Mouse (Mus musculus): Measurements from ENCODE around the gene Desi1. TPM values are rescaled to one million over a fixed set of nuclear protein-coding genes. Genes with fewer than 3 reads are reported as not detected.

The Desi1 gene
- polyA plus RNA-seq, 1 experiment: 49.4 TPM

- Histone ChIP-seq H3K27ac (ENCODE audit: insufficient read depth, low read length) (0 out of 2 replicates have a peak within 1 kb of the TSS, but pooled peaks have one; percentile 41), H3K4me1 (ENCODE audit: control insufficient read depth, insufficient read depth, low read length) (peaks cover 4% of the 10 kb centered on the region; the same call in 1 of the 2 replicates), H3K4me3 (ENCODE audit: insufficient read depth, low read length) (peak within 1 kb of the TSS; percentile 99)
- TF ChIP-seq CTCF (IDR thresholded peaks at IDR 0.05; ENCODE audit: borderline replicate concordance, insufficient read depth, low read length) (no peak), POLR2A (IDR thresholded peaks at IDR 0.05; ENCODE audit: low read depth, low read length) (peak; percentile 85)
Observed at GRCm38 (mm10) chr15:82047080-82047883, 13.6 kb upstream of the Desi1 start, which contains the start of gene Snu13. Gene Snu13, minus strand, starts transcription at chr15:82047598.

- Histone ChIP-seq H3K4me3 (ENCODE audit: insufficient read depth, low read length) (peak overlapping the region; percentile 99), H3K4me1 (ENCODE audit: control insufficient read depth, insufficient read depth, low read length) (peaks cover 4% of the 10 kb centered on the region; the same call in 1 of the 2 replicates), H3K27ac (ENCODE audit: insufficient read depth, low read length) (no peak overlapping the region)
- no peak for TF ChIP-seq POLR2A (IDR thresholded peaks at IDR 0.05; ENCODE audit: low read depth, low read length)
- no peak for TF ChIP-seq CTCF (IDR thresholded peaks at IDR 0.05; ENCODE audit: borderline replicate concordance, insufficient read depth, low read length)
Observed at GRCm38 (mm10) chr15:82046246-82046891, 12.7 kb upstream of the Desi1 start.

- Histone ChIP-seq H3K27ac (ENCODE audit: insufficient read depth, low read length) (no peak overlapping the region), H3K4me1 (ENCODE audit: control insufficient read depth, insufficient read depth, low read length) (peaks cover 4% of the 10 kb centered on the region; the same call in 1 of the 2 replicates), H3K4me3 (ENCODE audit: insufficient read depth, low read length) (no peak overlapping the region)
- TF ChIP-seq POLR2A (IDR thresholded peaks at IDR 0.05; ENCODE audit: low read depth, low read length): no peak
- no peak for TF ChIP-seq CTCF (IDR thresholded peaks at IDR 0.05; ENCODE audit: borderline replicate concordance, insufficient read depth, low read length)
Observed at GRCm38 (mm10) chr15:82044166-82044784, 10.6 kb upstream of the Desi1 start.

GRCm38 (mm10) chr15:82040650-82041049 lies 7.0 kb upstream of the Desi1 start:
- H3K4me3 ChIP-seq (ENCODE audit: insufficient read depth, low read length): no peak overlapping the region
- H3K4me1 ChIP-seq (ENCODE audit: control insufficient read depth, insufficient read depth, low read length): peaks cover 3% of the 10 kb centered on the region; the same call in 1 of the 2 replicates
- TF ChIP-seq POLR2A (IDR thresholded peaks at IDR 0.05; ENCODE audit: low read depth, low read length) (no peak), CTCF (IDR thresholded peaks at IDR 0.05; ENCODE audit: borderline replicate concordance, insufficient read depth, low read length) (peak; percentile 92)
- H3K27ac ChIP-seq (ENCODE audit: insufficient read depth, low read length): no peak overlapping the region

- H3K27ac ChIP-seq (ENCODE audit: insufficient read depth, low read length): no peak overlapping the region
- no peak for TF ChIP-seq CTCF (IDR thresholded peaks at IDR 0.05; ENCODE audit: borderline replicate concordance, insufficient read depth, low read length)
- no peak for TF ChIP-seq POLR2A (IDR thresholded peaks at IDR 0.05; ENCODE audit: low read depth, low read length)
- H3K4me1 ChIP-seq (ENCODE audit: control insufficient read depth, insufficient read depth, low read length): no peaks in the 10 kb centered on the region
- no peak overlapping the region for H3K4me3 ChIP-seq (ENCODE audit: insufficient read depth, low read length)
Observed at GRCm38 (mm10) chr15:82035904-82036689, 2.4 kb upstream of the Desi1 start.

GRCm38 (mm10) chr15:82032386-82032785 lies 1.3 kb downstream of the Desi1 start:
- no peaks in the 10 kb centered on the region for H3K4me1 ChIP-seq (ENCODE audit: control insufficient read depth, insufficient read depth, low read length)
- TF ChIP-seq POLR2A (IDR thresholded peaks at IDR 0.05; ENCODE audit: low read depth, low read length) (no peak), CTCF (IDR thresholded peaks at IDR 0.05; ENCODE audit: borderline replicate concordance, insufficient read depth, low read length) (no peak)
- no peak overlapping the region for H3K27ac ChIP-seq (ENCODE audit: insufficient read depth, low read length)
- H3K4me3 ChIP-seq (ENCODE audit: insufficient read depth, low read length): no peak overlapping the region

- Histone ChIP-seq H3K27ac (ENCODE audit: insufficient read depth, low read length) (no peak overlapping the region), H3K4me1 (ENCODE audit: control insufficient read depth, insufficient read depth, low read length) (no peaks in the 10 kb centered on the region), H3K4me3 (ENCODE audit: insufficient read depth, low read length) (no peak overlapping the region)
- TF ChIP-seq POLR2A (IDR thresholded peaks at IDR 0.05; ENCODE audit: low read depth, low read length) (no peak), CTCF (IDR thresholded peaks at IDR 0.05; ENCODE audit: borderline replicate concordance, insufficient read depth, low read length) (no peak)
Observed at GRCm38 (mm10) chr15:82027726-82028125, 5.9 kb downstream of the Desi1 start.

GRCm38 (mm10) chr15:82027276-82027675 lies 6.4 kb downstream of the Desi1 start:
- no peaks in the 10 kb centered on the region for H3K4me1 ChIP-seq (ENCODE audit: control insufficient read depth, insufficient read depth, low read length)
- H3K27ac ChIP-seq (ENCODE audit: insufficient read depth, low read length): no peak overlapping the region
- no peak for TF ChIP-seq POLR2A (IDR thresholded peaks at IDR 0.05; ENCODE audit: low read depth, low read length)
- no peak for TF ChIP-seq CTCF (IDR thresholded peaks at IDR 0.05; ENCODE audit: borderline replicate concordance, insufficient read depth, low read length)
- no peak overlapping the region for H3K4me3 ChIP-seq (ENCODE audit: insufficient read depth, low read length)
